Mouse (Mus musculus) stomach, postnatal 0 days (tissue): ENCODE data around the gene H2-Q6.
"Not testable (repeated sequence)": the region's sequence is repeated elsewhere in the genome, so short reads cannot be mapped to it uniquely, and the experiment has no call there.

Source experiments
- CTCF ChIP-seq: IDR thresholded peaks from 2 replicates; pipeline ENCODE4 v1.5.1; 2016; ENCODE audit warnings: antibody characterized with exemption, low read depth, mild to moderate bottlenecking, moderate library complexity
- EP300 ChIP-seq: optimal IDR thresholded peaks from 2 replicates; pipeline ENCODE3; 2016; ENCODE audit warnings: antibody characterized with exemption

DNA sequence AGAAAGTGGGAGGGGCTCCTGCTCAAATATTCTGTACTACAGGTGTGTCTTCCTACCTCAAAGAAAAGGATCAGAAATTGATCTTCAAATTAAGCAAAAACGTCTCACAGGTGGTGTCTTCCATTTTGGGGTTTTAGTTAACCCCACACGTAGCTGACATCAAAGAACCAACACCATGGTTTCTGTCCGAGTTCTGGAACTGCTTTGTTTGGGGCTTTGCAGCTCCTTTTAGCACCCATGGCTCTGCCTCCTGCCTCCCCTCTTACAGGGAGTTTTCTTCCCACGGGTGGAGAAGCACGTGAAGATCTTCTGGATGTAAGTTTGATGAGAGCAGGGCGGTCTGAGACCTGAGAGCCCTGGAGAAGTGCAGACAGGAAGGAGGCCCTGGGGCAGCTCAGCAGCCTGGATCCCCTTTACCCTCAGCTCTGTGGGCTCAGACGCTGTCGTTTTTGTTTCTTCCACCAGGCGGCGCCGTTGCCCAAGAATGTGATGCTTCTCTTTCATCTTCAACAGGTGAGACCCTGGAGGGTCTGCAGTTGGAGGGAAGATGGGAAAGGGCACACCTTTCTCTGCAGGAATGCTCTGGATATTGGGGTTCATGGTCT lies 4.3 kb upstream of the H2-Q6 start:
- TF ChIP-seq CTCF = peak; percentile 77
- not testable (repeated sequence) for TF ChIP-seq EP300
